Mouse (Mus musculus) hindbrain, embryonic 14.5 days (tissue): ENCODE measurements at regions not wholly inside any gene's neighbourhood (a gene's known extent, or its start where the extent isn't known, plus 50 kb on each side); places are given as distances from the start of the nearest gene placed in this dataset.

Experiments used
- ATAC-seq: fragments of 200-750 bp; cut with Nextera tagmentation; 2 replicates; pipeline ENCODE4 v1.8.0; 2017; ENCODE audit warnings: moderate number of reproducible peaks, mild to moderate bottlenecking, moderate TSS enrichment, moderate library complexity; ENCODE audit not compliant: low FRiP score
- DNase-seq: peaks from one replicate; pipeline ENCODE4 v3.0.0-alpha.2; 2015; ENCODE audit warnings: low spot score
- H3K27ac ChIP-seq: fragments of 300-500 bp; sonication (generic); 2 replicates; pipeline ENCODE4 v1.5.1; 2014; ENCODE audit warnings: mild to moderate bottlenecking, moderate library complexity
- H3K27me3 ChIP-seq: fragments of 300-500 bp; sonication (generic); 2 replicates; pipeline ENCODE4 v1.6.1; 2014; ENCODE audit warnings: mild to moderate bottlenecking, low read length, mixed read lengths; ENCODE audit not compliant: control insufficient read depth, insufficient read depth
- H3K36me3 ChIP-seq: fragments of 300-500 bp; sonication (generic); replicated peaks from 2 replicates; pipeline ENCODE4 v1.6.1; 2014; ENCODE audit not compliant: control insufficient read depth, insufficient read depth
- H3K4me1 ChIP-seq: fragments of 300-500 bp; sonication (generic); replicated peaks from 2 replicates; pipeline ENCODE4 v1.6.1; 2014; ENCODE audit warnings: antibody characterized with exemption, low read length, mixed read lengths; ENCODE audit not compliant: control insufficient read depth, insufficient read depth
- H3K4me2 ChIP-seq: fragments of 300-500 bp; sonication (generic); replicated peaks from 2 replicates; pipeline ENCODE4 v1.6.1; 2014; ENCODE audit warnings: mild to moderate bottlenecking, moderate library complexity
- H3K4me3 ChIP-seq: fragments of 300-500 bp; sonication (generic); replicated peaks from 2 replicates; pipeline ENCODE4 v1.5.1; 2014; ENCODE audit warnings: mild to moderate bottlenecking, low read length
- H3K9ac ChIP-seq: fragments of 300-500 bp; sonication (generic); 2 replicates; pipeline ENCODE4 v1.6.1; 2014
- H3K9me3 ChIP-seq: fragments of 300-500 bp; sonication (generic); 2 replicates; pipeline ENCODE4 v1.6.1; 2016; ENCODE audit warnings: low read length; ENCODE audit not compliant: control insufficient read depth
- WGBS: fragments of 180-500 bp; shearing (Covaris S2); extraction: QIAGEN DNeasy Blood & Tissue Kit; methylation state at CpG from one replicate; pipeline ENCODE4 v1.1.7; 2014; 5-methylcytosine and 5-hydroxymethylcytosine counted together

GRCm38 (mm10) chr10:51176692-51177091 lies 282.1 kb downstream of the Sim1 start:
- Histone ChIP-seq H3K4me1 (no peaks in the 10 kb centered on the region), H3K27me3 (no peaks in the 10 kb centered on the region), H3K4me2 (no peak overlapping the region), H3K4me3 (no peak overlapping the region), H3K9me3 (no peaks in the 10 kb centered on the region), H3K36me3 (no peaks in the 10 kb centered on the region), H3K9ac (no peak overlapping the region), H3K27ac (no peak overlapping the region)
- 75% methylated on average over 3 of the region's 3 CpGs for WGBS
- ATAC-seq (no peak), DNase-seq (no peak)

GRCm38 (mm10) chr10:51181752-51182151 lies 287.2 kb downstream of the Sim1 start:
- Histone ChIP-seq H3K27me3 (no peaks in the 10 kb centered on the region), H3K9ac (no peak overlapping the region), H3K4me3 (no peak overlapping the region), H3K4me1 (no peaks in the 10 kb centered on the region), H3K9me3 (no peaks in the 10 kb centered on the region), H3K4me2 (no peak overlapping the region), H3K27ac (no peak overlapping the region), H3K36me3 (no peaks in the 10 kb centered on the region)
- no peak for DNase-seq
- no peak for ATAC-seq
- WGBS: 92% methylated on average over 2 of the region's 2 CpGs

- no peaks in the 10 kb centered on the region for H3K36me3 ChIP-seq
- H3K4me3 ChIP-seq: no peak overlapping the region
- H3K4me2 ChIP-seq: peak overlapping the region; percentile 22; the same call in 1 of the 2 replicates
- no peaks in the 10 kb centered on the region for H3K9me3 ChIP-seq
- H3K27ac ChIP-seq: peak overlapping the region; percentile 69
- DNase-seq: peak; percentile 29
- H3K4me1 ChIP-seq: peaks cover 5% of the 10 kb centered on the region
- H3K27me3 ChIP-seq: no peaks in the 10 kb centered on the region
- H3K9ac ChIP-seq: no peak overlapping the region
- peak; percentile 82 for ATAC-seq
- WGBS: 34% methylated on average over 5 of the region's 5 CpGs
These were observed 288.9 kb upstream of the Gm49339 start for GRCm38 (mm10) chr10:51191407-51192059.

DNA sequence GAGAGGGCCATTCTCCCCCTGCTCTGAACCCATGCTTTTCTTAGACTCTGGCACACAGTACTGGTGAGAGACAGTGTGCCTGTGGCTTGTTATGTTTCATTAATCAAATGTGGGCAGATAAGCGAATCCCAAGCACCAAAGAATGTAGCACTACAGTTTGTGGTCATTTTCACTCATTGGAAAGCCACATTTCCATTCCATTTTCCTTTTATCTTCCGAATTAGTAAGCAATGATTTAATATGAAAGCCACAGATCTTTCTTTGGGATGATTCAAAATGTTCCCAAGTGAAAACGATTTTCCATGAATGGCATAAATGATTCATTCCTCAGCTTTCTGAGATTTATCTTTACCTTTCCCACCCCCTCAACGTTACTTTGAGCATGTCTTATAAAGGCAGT lies 260.9 kb upstream of the Gm49339 start:
- 79% methylated on average over 4 of the region's 4 CpGs for WGBS

DNA sequence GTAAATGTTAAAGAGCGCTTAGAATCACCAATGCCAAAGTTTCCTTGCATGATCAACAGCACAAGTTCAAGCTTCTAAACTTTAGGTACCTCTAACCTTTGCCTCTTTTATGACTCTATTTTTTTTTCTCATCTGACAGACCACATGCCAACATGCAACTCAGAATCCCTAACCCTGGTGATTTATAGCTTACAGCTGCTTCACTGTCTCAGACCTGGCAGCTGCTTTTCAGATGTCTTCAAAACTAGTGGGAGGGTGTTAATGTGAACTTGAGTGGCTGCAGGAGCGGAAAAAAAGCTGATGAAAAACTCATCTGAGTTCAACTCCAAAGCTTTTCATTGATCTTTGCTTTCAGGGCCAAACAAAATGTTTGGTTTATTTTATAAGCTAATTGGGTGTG lies 246.8 kb upstream of the Gm49339 start:
- no peaks in the 10 kb centered on the region for H3K27me3 ChIP-seq

More for the DNA sequence above, 260.9 kb upstream of the Gm49339 start:
- DNase-seq: no peak
- no peaks in the 10 kb centered on the region for H3K4me1 ChIP-seq
- no peak overlapping the region for H3K27ac ChIP-seq
- H3K36me3 ChIP-seq: no peaks in the 10 kb centered on the region
- no peak for ATAC-seq
- no peak overlapping the region for H3K4me2 ChIP-seq
- no peaks in the 10 kb centered on the region for H3K9me3 ChIP-seq
- H3K4me3 ChIP-seq: no peak overlapping the region
- no peaks in the 10 kb centered on the region for H3K27me3 ChIP-seq
- H3K9ac ChIP-seq: no peak overlapping the region

DNA sequence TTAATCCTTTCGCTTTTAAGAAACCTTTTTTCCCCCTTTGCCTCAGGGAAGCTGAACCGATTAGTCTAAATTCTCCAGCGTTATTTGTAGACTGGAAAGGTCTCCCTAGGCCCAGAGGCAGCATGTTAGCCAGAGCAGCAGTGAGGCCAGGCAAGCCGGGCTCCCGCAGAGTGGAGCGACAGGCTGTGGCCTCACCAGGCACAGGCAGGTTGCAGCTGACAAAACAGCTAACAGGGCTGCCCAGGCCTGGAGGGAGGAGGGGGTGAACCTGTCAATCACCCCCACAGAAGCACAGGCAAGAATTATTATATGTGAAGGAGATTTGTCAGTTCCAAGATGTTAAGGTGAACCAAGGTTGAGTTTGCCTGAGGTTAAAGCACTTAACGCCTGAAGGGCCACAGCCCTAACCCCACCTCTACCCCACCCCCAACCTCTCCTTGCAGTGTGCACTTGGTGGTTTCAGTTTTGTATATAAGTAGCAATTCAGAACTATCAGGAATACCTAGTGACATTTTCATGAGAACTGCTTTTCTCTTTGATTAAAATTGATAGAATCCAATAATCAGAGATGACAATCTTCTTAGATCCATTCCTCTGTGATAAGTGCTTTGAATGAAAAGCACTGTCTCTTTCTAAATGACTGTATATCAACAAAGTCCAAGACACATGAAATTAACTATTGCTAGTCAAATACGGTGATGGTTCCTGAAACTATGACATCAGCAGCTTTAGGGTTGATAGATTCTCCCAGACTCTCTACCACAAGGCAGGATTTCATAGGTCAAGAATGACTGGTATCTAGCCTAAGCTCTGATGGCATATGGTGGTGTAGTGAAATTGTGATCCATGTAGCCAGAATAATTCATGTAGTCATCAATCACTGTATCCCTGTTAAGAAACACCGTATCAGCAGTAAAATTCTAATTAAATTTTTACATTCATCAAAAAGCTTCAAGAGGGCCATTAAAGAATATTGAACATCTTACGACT lies 244.5 kb upstream of the Gm49339 start:
- 27% methylated on average over 10 of the region's 10 CpGs for WGBS
- no peak overlapping the region for H3K4me2 ChIP-seq
- DNase-seq: peak; percentile 25
- no peaks in the 10 kb centered on the region for H3K9me3 ChIP-seq
- H3K36me3 ChIP-seq: no peaks in the 10 kb centered on the region
- H3K27ac ChIP-seq: no peak overlapping the region
- no peak overlapping the region for H3K9ac ChIP-seq
- no peak overlapping the region for H3K4me3 ChIP-seq
- 0 out of 2 replicates have a peak, but pooled peaks cover 6% of the 10 kb centered on the region for H3K4me1 ChIP-seq
- peak; percentile 81 for ATAC-seq
- H3K27me3 ChIP-seq: no peaks in the 10 kb centered on the region

More for the DNA sequence above, 246.8 kb upstream of the Gm49339 start:
- DNase-seq: no peak
- H3K27ac ChIP-seq: no peak overlapping the region
- 0 out of 2 replicates have a peak, but pooled peaks cover 6% of the 10 kb centered on the region for H3K4me1 ChIP-seq
- no peak for ATAC-seq
- H3K4me3 ChIP-seq: no peak overlapping the region
- H3K9ac ChIP-seq: no peak overlapping the region
- no peak overlapping the region for H3K4me2 ChIP-seq
- no peaks in the 10 kb centered on the region for H3K9me3 ChIP-seq
- WGBS: 87% methylated on average over 2 of the region's 2 CpGs
- no peaks in the 10 kb centered on the region for H3K36me3 ChIP-seq

DNA sequence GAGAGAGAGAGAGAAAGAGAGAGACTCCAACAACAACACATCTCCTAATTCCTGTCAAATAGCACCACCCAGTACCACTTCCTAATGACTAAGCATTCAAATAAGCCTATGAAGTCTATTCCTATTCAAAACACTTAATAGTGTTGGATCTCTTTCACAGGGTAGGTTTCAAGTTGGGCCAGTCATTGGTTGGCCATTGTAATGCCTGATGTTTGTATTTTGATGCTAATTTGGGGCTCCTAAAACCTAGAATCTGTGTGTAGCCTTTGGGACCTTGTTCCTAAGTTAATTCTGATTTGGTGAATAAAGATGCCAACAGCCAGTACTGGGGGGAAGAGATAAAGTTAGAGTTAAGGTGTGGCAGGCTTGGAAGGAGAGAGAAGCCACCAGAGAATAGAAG lies 242.3 kb upstream of the Gm49339 start:
- Histone ChIP-seq H3K9ac (no peak overlapping the region), H3K27me3 (no peaks in the 10 kb centered on the region), H3K4me3 (no peak overlapping the region), H3K9me3 (no peaks in the 10 kb centered on the region), H3K27ac (no peak overlapping the region), H3K4me1 (0 out of 2 replicates have a peak, but pooled peaks cover 6% of the 10 kb centered on the region), H3K4me2 (no peak overlapping the region), H3K36me3 (no peaks in the 10 kb centered on the region)
- DNase-seq (peak; percentile 18), ATAC-seq (no peak)

DNA sequence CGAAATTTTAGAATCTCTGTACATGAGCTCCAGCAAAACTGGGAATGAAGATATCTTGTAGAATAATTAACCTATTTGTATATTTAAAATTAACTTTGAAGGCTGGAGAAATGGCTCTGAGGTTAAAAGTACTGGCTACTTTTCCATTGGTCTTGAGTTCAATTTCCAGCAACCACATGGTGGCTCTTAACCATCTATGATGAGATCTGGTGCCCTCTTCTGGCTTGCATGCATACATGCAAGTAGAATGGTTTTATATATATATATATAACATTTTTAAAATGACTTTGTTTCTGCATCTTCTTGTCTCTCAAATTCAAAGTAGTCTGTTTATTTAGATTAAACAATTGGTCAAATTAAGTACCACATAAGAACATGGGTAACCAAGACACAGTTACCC lies 227.0 kb upstream of the Gm49339 start:
- DNase-seq (no peak), ATAC-seq (no peak)
- H3K9ac ChIP-seq: no peak overlapping the region
- H3K4me3 ChIP-seq: no peak overlapping the region
- WGBS: 100% methylated on average over 1 of the region's 1 CpGs
- H3K36me3 ChIP-seq: no peaks in the 10 kb centered on the region
- no peak overlapping the region for H3K27ac ChIP-seq
- no peak overlapping the region for H3K4me2 ChIP-seq
- peaks cover 21% of the 10 kb centered on the region for H3K27me3 ChIP-seq
- H3K4me1 ChIP-seq: no peaks in the 10 kb centered on the region
- no peaks in the 10 kb centered on the region for H3K9me3 ChIP-seq

DNA sequence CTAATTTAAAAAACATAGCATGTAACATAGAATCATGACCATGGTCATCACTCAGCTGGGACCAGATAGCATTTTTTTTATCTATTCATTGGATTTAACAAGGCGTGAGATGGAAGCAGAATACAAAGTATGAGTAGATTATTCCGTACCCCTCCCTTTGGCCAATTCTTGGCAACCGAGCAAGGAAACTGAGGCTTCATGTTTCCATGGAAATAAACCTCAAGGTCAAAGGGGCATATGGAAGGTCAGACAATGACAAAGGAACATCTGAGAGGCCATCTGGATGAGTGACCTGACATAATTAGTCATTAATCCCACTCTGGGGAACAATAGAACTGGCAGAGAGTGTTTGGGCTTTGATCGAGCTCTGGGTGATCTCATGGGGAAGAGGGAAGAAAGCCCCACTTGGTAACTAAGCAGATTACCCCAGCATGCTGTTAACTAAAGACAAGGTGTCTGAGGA lies 222.8 kb upstream of the Gm49339 start:
- no peak overlapping the region for H3K27ac ChIP-seq
- ATAC-seq: peak; percentile 79
- DNase-seq: no peak
- WGBS: 8% methylated on average over 4 of the region's 4 CpGs
- no peaks in the 10 kb centered on the region for H3K36me3 ChIP-seq
- peaks cover 35% of the 10 kb centered on the region for H3K27me3 ChIP-seq
- no peak overlapping the region for H3K4me2 ChIP-seq
- no peaks in the 10 kb centered on the region for H3K4me1 ChIP-seq
- H3K9ac ChIP-seq: no peak overlapping the region
- no peak overlapping the region for H3K4me3 ChIP-seq
- H3K9me3 ChIP-seq: no peaks in the 10 kb centered on the region
